In the genomic region with DNA sequence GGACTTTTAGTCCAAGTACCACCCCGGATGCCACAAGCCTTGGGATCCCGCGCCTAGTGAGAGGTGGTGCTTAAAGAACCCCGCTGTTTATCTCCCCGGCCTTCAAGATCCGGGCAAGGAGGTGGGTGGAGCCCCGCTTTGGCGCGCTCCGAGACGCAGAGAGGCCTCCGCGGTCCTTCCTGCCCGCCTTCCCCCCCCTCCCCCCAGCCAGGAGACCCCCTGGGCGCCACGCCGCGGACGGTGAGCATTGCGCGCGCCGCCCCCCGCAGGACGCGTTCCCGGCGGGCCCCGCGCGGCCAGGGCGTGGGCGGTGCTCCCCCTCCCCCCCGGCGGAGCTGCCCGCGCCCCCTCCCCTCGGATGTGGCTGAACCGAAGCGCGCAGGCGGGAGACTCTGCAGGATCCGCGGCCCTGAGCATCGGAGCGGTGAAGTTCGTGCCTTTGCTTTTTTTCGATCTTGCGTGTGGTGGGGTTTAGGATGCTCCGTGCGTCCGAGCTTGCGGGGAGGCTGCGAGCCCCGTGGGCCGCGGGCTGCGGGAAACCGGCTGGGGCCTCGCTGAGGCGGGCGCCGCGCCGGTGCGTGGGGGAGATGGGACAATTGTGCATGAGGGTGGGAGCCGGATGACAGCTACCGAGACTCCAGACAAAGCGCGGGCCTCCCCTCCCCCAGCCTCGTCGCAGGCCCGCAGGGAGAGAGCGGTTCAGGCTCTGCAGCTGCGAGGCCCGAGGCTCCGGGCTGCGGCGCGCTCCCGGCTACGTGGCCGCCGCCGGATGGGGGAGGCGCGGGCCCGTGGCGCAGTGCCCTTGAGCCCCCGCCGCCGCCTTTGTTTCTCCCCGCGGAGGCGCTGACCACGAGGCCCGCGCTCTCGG, we compare ENCODE assay signal across 8 mouse cellular contexts. TPM values are rescaled to one million over a fixed set of nuclear protein-coding genes. Genes with fewer than 3 reads are reported as not detected.
DNase-seq lines count a peak whose midpoint lies in the region; ATAC-seq and TF ChIP-seq lines count a peak whose summit lies in the region.

A gene (plus strand): TSS at position 50 of the 868 bp plus-strand sequence.

- no peaks in the 10 kb centered on the region for H3K27me3 ChIP-seq in embryonic facial prominence, embryonic 14.5 days (replicated peaks; ENCODE audit: control insufficient read depth, insufficient read depth, low read length)
- no peaks in the 10 kb centered on the region for H3K27me3 ChIP-seq in splenic B cell, adult 2 months (ENCODE audit: control insufficient read depth, insufficient read depth, low read length, poor library complexity, severe bottlenecking)

- peak within 1 kb of the TSS; percentile 98 for H3K27ac ChIP-seq in bone marrow, adult 2 months (ENCODE audit: control insufficient read depth, insufficient read depth, low read depth, low read length, poor library complexity)
- peak within 1 kb of the TSS; percentile 100 for H3K27ac ChIP-seq in embryonic facial prominence, embryonic 14.5 days (replicated peaks; ENCODE audit: low read depth, low read length)

- H3K36me3 ChIP-seq in embryonic facial prominence, embryonic 14.5 days (ENCODE audit: control insufficient read depth, insufficient read depth, low read length) = peaks cover 48% of the 10 kb centered on the region
- H3K36me3 ChIP-seq in splenic B cell, adult 2 months (ENCODE audit: control insufficient read depth, insufficient read depth, low read length, poor library complexity, severe bottlenecking) = peaks cover 21% of the 10 kb centered on the region; the same call in 1 of the 2 replicates

- H3K4me3 ChIP-seq in bone marrow, adult 2 months (replicated peaks; ENCODE audit: control insufficient read depth, low read depth, low read length) = peak within 1 kb of the TSS; percentile 82
- H3K4me3 ChIP-seq in embryonic facial prominence, embryonic 14.5 days (ENCODE audit: low read depth, low read length) = peak within 1 kb of the TSS; percentile 100

- TF ChIP-seq CTCF in bone marrow, adult 2 months (IDR thresholded peaks at IDR 0.05; ENCODE audit: control insufficient read depth, insufficient read depth, low read length) = no peak

- peak; percentile 96 for DNase-seq in A20 (ENCODE audit: low read depth, low spot score)
- DNase-seq in embryonic facial prominence, embryonic 14.5 days (ENCODE audit: low spot score) = peak; percentile 97
- DNase-seq in heart, adult 8-10 months (ENCODE audit: low spot score) = peak; percentile 53
- DNase-seq in kidney, adult 9 months = peak; percentile 64
- peak; percentile 91 for DNase-seq in liver
- peak; percentile 70 for DNase-seq in splenic B cell, adult 2 months (ENCODE audit: low read depth, low spot score)

- TF ChIP-seq POLR2A in bone marrow, adult 2 months (IDR thresholded peaks at IDR 0.05; ENCODE audit: borderline replicate concordance, control insufficient read depth, low read depth, low read length) = peak; percentile 26; the same call in 1 of the 2 replicates

- peak; percentile 82 for ATAC-seq in embryonic facial prominence, embryonic 14.5 days (ENCODE audit: low read depth)
- ATAC-seq in monocyte, adult 5-6 weeks (replicated peaks; ENCODE audit: insufficient number of reproducible peaks, low FRiP score, low TSS enrichment, poor library complexity, severe bottlenecking) = peak; percentile 45; the same call in 1 of the 2 replicates

- no peaks in the 10 kb centered on the region; the same call in 1 of the 2 replicates for H3K4me1 ChIP-seq in bone marrow, adult 2 months (ENCODE audit: control insufficient read depth, insufficient read depth, low read length)
- H3K4me1 ChIP-seq in embryonic facial prominence, embryonic 14.5 days (ENCODE audit: control insufficient read depth, insufficient read depth, low read length) = peaks cover 30% of the 10 kb centered on the region

- H3K9ac ChIP-seq in embryonic facial prominence, embryonic 14.5 days (ENCODE audit: low read depth, low read length) = peak within 1 kb of the TSS; percentile 100

- H3K9me3 ChIP-seq in embryonic facial prominence, embryonic 14.5 days (ENCODE audit: control insufficient read depth, low read length) = no peaks in the 10 kb centered on the region

- WGBS in bone marrow, adult 2 months = under 1% methylated on average over 99 of the region's 99 CpGs
- WGBS in embryonic facial prominence, embryonic 14.5 days = under 1% methylated on average over 36 of the region's 99 CpGs

- H3K4me2 ChIP-seq in embryonic facial prominence, embryonic 14.5 days (ENCODE audit: low read depth, low read length) = peak within 1 kb of the TSS; percentile 75

RNA-seq across cellular contexts. Expression of the gene that starts here (rescaled TPM):
- 96.2 and 134 TPM in 2 replicates for polyA plus RNA-seq in bone marrow, adult 2 months (2011; ENCODE audit: insufficient read depth, insufficient read length, low replicate concordance, missing spikeins)
- polyA plus RNA-seq in embryonic facial prominence, embryonic 14.5 days (2014; fragmentation: Nextera tagmentation; extraction: Ambion mirVana) = 411 and 425 TPM in 2 replicates
- 10 to 100 TPM; 54.1 to 62.0 (median 59.1) TPM for total RNA-seq in heart, adult 8-10 months (2022)
- 92.1 to 154 TPM (median 139 TPM) in 3 replicates for total RNA-seq in monocyte, adult 5-6 weeks (2017)

Comparison
In these comparisons a context has a peak if more than half of its experiments do, and no peak if none do; other contexts are left out.
1. Peak in every context shown above with its lines: DNase-seq, ATAC-seq, H3K4me3 ChIP-seq and H3K27ac ChIP-seq.